Mouse (Mus musculus) adrenal gland, postnatal 10 days (tissue): ENCODE results near the gene Abi2. TPM values are rescaled to one million over a fixed set of nuclear protein-coding genes. Genes with fewer than 3 reads are reported as not detected.

Experiments
- DNase-seq: peaks from one replicate; pipeline ENCODE4 v3.0.0; 2021; ENCODE audit warnings: mixed read lengths
- total RNA-seq, 2 experiments: library from RNA; stranded (reverse); gene quantifications; 2 replicates each; pipeline ENCODE4 v1.2.3; 2021

The Abi2 gene
- total RNA-seq, 2 experiments from 2014 or later: 30.0 to 32.0 TPM

GRCm38 (mm10) chr1:60488635-60489034 is 79.2 kb downstream of the Abi2 start:
- no peak for DNase-seq

- DNase-seq: no peak
Measured at GRCm38 (mm10) chr1:60489660-60490059, 80.2 kb downstream of the Abi2 start.

GRCm38 (mm10) chr1:60490510-60490909 is 81.1 kb downstream of the Abi2 start:
- no peak for DNase-seq

GRCm38 (mm10) chr1:60492404-60492803 is 83.0 kb downstream of the Abi2 start:
- no peak for DNase-seq

GRCm38 (mm10) chr1:60493421-60493820 is 84.0 kb downstream of the Abi2 start:
- DNase-seq: no peak

GRCm38 (mm10) chr1:60503456-60503855 is 94.0 kb downstream of the Abi2 start:
- DNase-seq: no peak

- no peak for DNase-seq
Measured at GRCm38 (mm10) chr1:60510584-60510983, 101.2 kb downstream of the Abi2 start.

GRCm38 (mm10) chr1:60530107-60530506 is 120.7 kb downstream of the Abi2 start:
- DNase-seq: no peak

- DNase-seq: no peak
Measured at GRCm38 (mm10) chr1:60530636-60531035, 121.2 kb downstream of the Abi2 start.

Other genes starting within 250 kb of the Abi2 start
- gene Nbeal1, start 229.0 kb upstream of the Abi2 start, total RNA-seq: 10 to 100 TPM; 31.4 to 46.7 TPM
- gene Cyp20a1, start 66.3 kb upstream of the Abi2 start, total RNA-seq: 10 to 100 TPM; 22.3 to 26.8 TPM
- gene Raph1, start 157.5 kb downstream of the Abi2 start, total RNA-seq: 10 to 100 TPM; 87.3 to 96.3 TPM